Mouse (Mus musculus) forebrain, embryonic 11.5 days (tissue): ENCODE results near the gene Olfr1129. TPM values are rescaled to one million over a fixed set of nuclear protein-coding genes. Genes with fewer than 3 reads are reported as not detected.

Experiments
- polyA plus RNA-seq: library from polyadenylated mRNA; unstranded; fragments of >200 nt; fragmentation: Nextera tagmentation; extraction: Ambion mirVana; gene quantifications from 2 replicates; pipeline ENCODE4 v1.2.1, GENCODE M21; 2014

The Olfr1129 gene
- polyA plus RNA-seq, 1 experiment from 2014 or later: not detected

Other genes with a start within 250 kb of the Olfr1129 start
- not detected in 2 replicates for gene Olfr1120, start 219.1 kb upstream of the Olfr1129 start, polyA plus RNA-seq
- not detected in 2 replicates for gene Olfr1121, start 204.0 kb upstream of the Olfr1129 start, polyA plus RNA-seq
- not detected in 2 replicates for gene Olfr1122, start 188.1 kb upstream of the Olfr1129 start, polyA plus RNA-seq
- gene Olfr1123, start 157.3 kb upstream of the Olfr1129 start, polyA plus RNA-seq: not detected in 2 replicates
- 0.09 and 0.21 TPM in 2 replicates for gene Olfr1124, start 143.6 kb upstream of the Olfr1129 start, polyA plus RNA-seq
- gene Olfr1126, start 119.9 kb upstream of the Olfr1129 start, polyA plus RNA-seq: not detected in 2 replicates
- not detected in 2 replicates for gene Pramel7, start 76.8 kb upstream of the Olfr1129 start, polyA plus RNA-seq
- not detected in 2 replicates for gene Pramel6, start 67.3 kb upstream of the Olfr1129 start, polyA plus RNA-seq
- gene Olfr153, start 42.1 kb upstream of the Olfr1129 start, polyA plus RNA-seq: not detected in 2 replicates
- gene Olfr1128, start 28.4 kb upstream of the Olfr1129 start, polyA plus RNA-seq: not detected in 2 replicates
- not detected in 2 replicates for gene Olfr1130, start 32.3 kb downstream of the Olfr1129 start, polyA plus RNA-seq
- gene Olfr1131, start 53.2 kb downstream of the Olfr1129 start, polyA plus RNA-seq: not detected in 2 replicates
- gene Olfr1132, start 63.6 kb downstream of the Olfr1129 start, polyA plus RNA-seq: not detected in 2 replicates
- gene Olfr1133, start 73.5 kb downstream of the Olfr1129 start, polyA plus RNA-seq: not detected in 2 replicates
- gene Olfr1134, start 84.6 kb downstream of the Olfr1129 start, polyA plus RNA-seq: not detected in 2 replicates
- not detected in 2 replicates for gene Olfr1135, start 99.8 kb downstream of the Olfr1129 start, polyA plus RNA-seq
- not detected in 2 replicates for gene Olfr1136, start 120.0 kb downstream of the Olfr1129 start, polyA plus RNA-seq
- not detected in 2 replicates for gene Olfr1137, start 139.3 kb downstream of the Olfr1129 start, polyA plus RNA-seq
- not detected in 2 replicates for gene Olfr1138, start 166.1 kb downstream of the Olfr1129 start, polyA plus RNA-seq
- not detected in 2 replicates for gene Olfr1140, start 169.8 kb downstream of the Olfr1129 start, polyA plus RNA-seq
- gene Olfr1141, start 180.1 kb downstream of the Olfr1129 start, polyA plus RNA-seq: not detected in 2 replicates
- not detected in 2 replicates for gene Olfr152, start 205.6 kb downstream of the Olfr1129 start, polyA plus RNA-seq
- gene Olfr1143, start 226.7 kb downstream of the Olfr1129 start, polyA plus RNA-seq: not detected in 2 replicates
- not detected in 2 replicates for gene Olfr1145, start 235.9 kb downstream of the Olfr1129 start, polyA plus RNA-seq